Mouse (Mus musculus) midbrain, embryonic 13.5 days (tissue): Measurements from ENCODE around the gene Kcnj4. TPM values are rescaled to one million over a fixed set of nuclear protein-coding genes. Genes with fewer than 3 reads are reported as not detected.

ENCODE experiments used
- ATAC-seq: fragments of 200-750 bp; cut with Nextera tagmentation; 2 replicates; pipeline ENCODE4 v1.8.0; 2017; ENCODE audit warnings: mild to moderate bottlenecking, moderate TSS enrichment, moderate library complexity
- H3K27ac ChIP-seq: fragments of 300-500 bp; sonication (generic); 2 replicates; pipeline ENCODE4 v1.5.1; 2015; ENCODE audit warnings: inconsistent platforms, mild to moderate bottlenecking, moderate library complexity
- H3K27me3 ChIP-seq: fragments of 300-500 bp; sonication (generic); 2 replicates; pipeline ENCODE4 v1.6.1; 2015; ENCODE audit warnings: mild to moderate bottlenecking, inconsistent platforms
- H3K36me3 ChIP-seq: fragments of 300-500 bp; sonication (generic); 2 replicates; pipeline ENCODE4 v1.6.1; 2015; ENCODE audit warnings: mild to moderate bottlenecking, inconsistent platforms
- H3K4me1 ChIP-seq: fragments of 300-500 bp; sonication (generic); replicated peaks from 2 replicates; pipeline ENCODE4 v1.6.1; 2015; ENCODE audit warnings: inconsistent platforms
- H3K4me2 ChIP-seq: fragments of 300-500 bp; sonication (generic); replicated peaks from 2 replicates; pipeline ENCODE4 v1.6.1; 2015; ENCODE audit warnings: moderate library complexity, mild to moderate bottlenecking, inconsistent platforms
- H3K4me3 ChIP-seq: fragments of 300-500 bp; sonication (generic); replicated peaks from 2 replicates; pipeline ENCODE4 v1.5.1; 2015; ENCODE audit warnings: mild to moderate bottlenecking, inconsistent platforms
- H3K9ac ChIP-seq: fragments of 300-500 bp; sonication (generic); replicated peaks from 2 replicates; pipeline ENCODE4 v1.6.1; 2015; ENCODE audit warnings: mild to moderate bottlenecking, inconsistent platforms
- H3K9me3 ChIP-seq: fragments of 300-500 bp; sonication (generic); 2 replicates; pipeline ENCODE4 v1.6.1; 2016; ENCODE audit warnings: mild to moderate bottlenecking, inconsistent platforms
- WGBS: fragments of 180-500 bp; shearing (Covaris S2); methylation state at CpG from one replicate; pipeline ENCODE4 v1.1.7; 2015; 5-methylcytosine and 5-hydroxymethylcytosine counted together
- microRNA-seq: library from miRNA; unstranded; fragments of <30 nt; microRNA quantifications from one replicate; pipeline ENCODE4, GENCODE M21; 2016
- polyA plus RNA-seq: library from polyadenylated mRNA; unstranded; fragments of >200 nt; fragmentation: Nextera tagmentation; extraction: Ambion mirVana; gene quantifications from 2 replicates; pipeline ENCODE4 v1.2.1, GENCODE M21; 2015

The Kcnj4 gene
- polyA plus RNA-seq, 1 experiment from 2014 or later: not detected

DNA sequence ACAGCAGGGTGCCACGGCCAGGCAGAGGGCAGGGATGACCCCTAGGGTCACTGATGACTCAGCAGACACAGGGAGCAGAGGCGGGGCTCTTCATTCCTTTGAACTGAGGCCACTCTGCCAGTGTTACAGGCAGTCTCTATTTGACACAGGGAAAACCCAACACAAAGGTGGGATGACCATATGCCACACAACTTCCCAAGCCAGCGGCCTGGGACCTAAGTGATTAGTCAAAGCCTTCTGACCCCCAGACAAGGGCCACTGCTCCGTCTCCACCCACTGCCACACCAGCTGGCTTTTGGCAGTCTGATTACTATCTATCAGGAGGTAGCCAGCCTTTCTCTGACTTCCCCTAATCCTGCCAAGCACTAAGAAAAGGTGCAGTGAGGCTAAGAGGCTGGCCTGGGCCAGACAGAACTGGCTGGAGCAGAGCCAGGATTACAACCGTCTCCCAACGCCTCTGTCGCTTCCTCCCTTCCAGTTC lies 69.8 kb downstream of the Kcnj4 start:
- Histone ChIP-seq H3K27ac (no peak overlapping the region), H3K9me3 (no peaks in the 10 kb centered on the region), H3K4me2 (peak overlapping the region; percentile 25), H3K27me3 (no peaks in the 10 kb centered on the region), H3K4me1 (peaks cover 77% of the 10 kb centered on the region), H3K4me3 (no peak overlapping the region), H3K9ac (peak overlapping the region; percentile 15; the same call in 1 of the 2 replicates), H3K36me3 (peaks cover 85% of the 10 kb centered on the region)
- 21% methylated on average over 7 of the region's 7 CpGs for WGBS
- ATAC-seq: no peak

Small RNA genes lying within 50 kb of the gene (microRNA-seq; reads per million reads assigned to microRNA genes)
- gene Gm44302: not detected

Other genes with a start within 250 kb of the Kcnj4 start
- gene Baiap2l2, start 219.7 kb downstream of the Kcnj4 start, polyA plus RNA-seq: 0.72 and 1.4 TPM in 2 replicates
- 37.5 and 43.3 TPM in 2 replicates for gene Pla2g6, start 176.9 kb downstream of the Kcnj4 start, polyA plus RNA-seq
- gene Maff, start 158.6 kb downstream of the Kcnj4 start, polyA plus RNA-seq: 0.76 and 0.79 TPM in 2 replicates
- 32.8 and 35.0 TPM in 2 replicates for gene Tmem184b, start 101.7 kb downstream of the Kcnj4 start, polyA plus RNA-seq
- gene Csnk1e, start 49.7 kb downstream of the Kcnj4 start, polyA plus RNA-seq: 233 and 269 TPM in 2 replicates
- 6.0 and 8.3 TPM in 2 replicates for gene Kdelr3, start 11.2 kb upstream of the Kcnj4 start, polyA plus RNA-seq
- 66.4 and 71.4 TPM in 2 replicates for gene Ddx17, start 41.5 kb upstream of the Kcnj4 start, polyA plus RNA-seq
- 0.75 and 1.0 TPM in 2 replicates for gene Dmc1, start 99.9 kb upstream of the Kcnj4 start, polyA plus RNA-seq
- gene Fam227a, start 153.7 kb upstream of the Kcnj4 start, polyA plus RNA-seq: 6.8 and 6.9 TPM in 2 replicates
- 92.4 and 94.9 TPM in 2 replicates for gene Cby1, start 154.0 kb upstream of the Kcnj4 start, polyA plus RNA-seq
- gene Tomm22, start 165.6 kb upstream of the Kcnj4 start, polyA plus RNA-seq: 254 and 260 TPM in 2 replicates
- gene Josd1, start 182.7 kb upstream of the Kcnj4 start, polyA plus RNA-seq: 18.4 and 20.6 TPM in 2 replicates
- gene Gtpbp1, start 185.6 kb upstream of the Kcnj4 start, polyA plus RNA-seq: 42.6 and 49.1 TPM in 2 replicates
- 8.4 and 8.5 TPM in 2 replicates for gene Sun2, start 237.3 kb upstream of the Kcnj4 start, polyA plus RNA-seq